Mouse (Mus musculus): ENCODE results near the gene Dnah7c.
"Not testable (repeated sequence)": the region's sequence is repeated elsewhere in the genome, so short reads cannot be mapped to it uniquely, and the experiment has no call there.

Gene Dnah7c

DNA sequence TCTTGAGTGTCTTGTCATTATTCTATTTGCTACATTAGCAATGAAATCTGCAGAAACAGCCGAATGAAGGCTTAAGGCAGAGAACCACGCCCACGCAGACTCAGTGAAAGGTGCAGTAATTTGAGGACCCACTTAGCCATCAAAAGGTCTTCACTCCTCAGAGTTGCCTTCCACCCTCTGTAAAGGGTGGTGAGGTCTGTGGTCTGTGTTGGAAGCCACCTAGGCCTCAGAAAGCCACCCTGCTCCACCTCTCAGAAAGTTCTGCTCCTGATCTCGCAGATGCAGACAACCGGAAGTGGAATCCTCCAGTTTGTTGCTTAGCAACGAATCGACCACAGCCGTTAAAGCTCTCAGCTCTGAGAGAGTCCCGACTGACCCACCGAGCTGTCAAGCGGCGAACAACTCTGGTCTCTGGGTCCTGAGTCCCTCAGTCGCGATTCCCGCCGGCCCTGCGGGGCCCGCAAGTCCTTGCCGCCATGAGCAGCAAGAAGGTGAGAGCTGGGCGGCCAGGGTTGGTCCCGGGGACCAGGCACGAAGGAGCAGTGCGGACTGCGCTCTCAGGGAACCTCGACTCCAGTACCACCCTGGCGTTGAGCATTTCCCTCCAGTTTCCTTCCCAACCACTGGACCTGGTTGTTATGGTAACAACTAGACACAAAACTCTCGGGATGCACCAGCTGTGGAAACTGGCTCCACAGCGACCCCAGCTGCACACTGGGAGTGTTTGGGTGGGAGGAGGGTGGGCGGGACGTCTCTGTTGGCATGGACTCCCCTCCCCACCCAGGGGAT is at the start of gene Dnah7c:
TSS of gene Dnah7c (plus strand) at position 456 of the 789 bp plus-strand sequence.
- DNase-seq: no peak

DNA sequence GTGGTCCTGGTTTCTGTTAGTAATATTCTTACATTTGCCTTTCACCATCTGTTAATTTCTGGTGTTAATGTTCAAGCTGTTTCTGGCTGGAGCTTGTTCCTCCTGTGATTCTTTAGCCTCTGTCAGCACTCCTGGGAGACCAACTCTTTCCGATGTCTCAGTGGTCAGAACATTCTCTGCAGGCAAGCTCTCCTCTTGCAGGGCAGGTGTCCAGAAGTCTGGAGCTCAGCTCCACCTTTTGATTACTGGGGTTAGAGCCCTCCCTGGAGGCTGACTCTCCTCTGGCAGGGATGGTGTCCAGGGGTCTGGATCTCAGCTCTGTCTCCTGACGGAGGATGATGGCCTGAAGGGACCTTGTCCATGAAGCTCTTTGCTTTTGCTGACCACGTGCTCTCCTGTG is 44.8 kb upstream of the Dnah7c start:
- DNase-seq: not testable (repeated sequence)

DNA sequence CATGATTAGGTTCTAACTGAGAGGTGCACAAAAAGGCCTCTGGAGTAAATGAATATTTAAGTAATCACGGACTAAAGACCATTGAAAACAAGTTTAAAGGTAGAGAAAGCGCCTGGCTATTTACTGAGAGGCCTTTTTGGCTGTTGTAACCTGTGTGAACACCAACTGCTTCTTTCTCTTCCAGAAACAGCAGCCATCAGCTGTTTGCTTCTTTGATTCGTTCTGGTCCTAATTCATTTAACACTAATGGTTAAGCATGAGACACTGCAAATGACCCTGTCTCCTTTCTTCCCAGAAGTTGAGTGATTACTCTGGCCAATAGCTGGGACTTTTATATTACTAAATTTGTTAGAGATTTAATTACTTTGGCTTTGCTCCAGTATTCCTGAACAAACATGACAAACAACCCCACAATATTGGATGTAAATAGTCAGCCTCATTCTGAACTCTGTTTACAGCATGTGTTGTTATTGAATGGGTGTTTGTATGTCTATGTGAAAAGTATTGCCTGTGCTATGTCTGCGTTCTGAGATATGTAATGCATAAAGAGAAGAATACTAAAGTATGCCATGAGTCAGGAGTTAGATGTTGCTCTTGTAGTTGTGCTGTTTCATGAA is 30.6 kb upstream of the Dnah7c start:
- DNase-seq: not testable (repeated sequence)

DNA sequence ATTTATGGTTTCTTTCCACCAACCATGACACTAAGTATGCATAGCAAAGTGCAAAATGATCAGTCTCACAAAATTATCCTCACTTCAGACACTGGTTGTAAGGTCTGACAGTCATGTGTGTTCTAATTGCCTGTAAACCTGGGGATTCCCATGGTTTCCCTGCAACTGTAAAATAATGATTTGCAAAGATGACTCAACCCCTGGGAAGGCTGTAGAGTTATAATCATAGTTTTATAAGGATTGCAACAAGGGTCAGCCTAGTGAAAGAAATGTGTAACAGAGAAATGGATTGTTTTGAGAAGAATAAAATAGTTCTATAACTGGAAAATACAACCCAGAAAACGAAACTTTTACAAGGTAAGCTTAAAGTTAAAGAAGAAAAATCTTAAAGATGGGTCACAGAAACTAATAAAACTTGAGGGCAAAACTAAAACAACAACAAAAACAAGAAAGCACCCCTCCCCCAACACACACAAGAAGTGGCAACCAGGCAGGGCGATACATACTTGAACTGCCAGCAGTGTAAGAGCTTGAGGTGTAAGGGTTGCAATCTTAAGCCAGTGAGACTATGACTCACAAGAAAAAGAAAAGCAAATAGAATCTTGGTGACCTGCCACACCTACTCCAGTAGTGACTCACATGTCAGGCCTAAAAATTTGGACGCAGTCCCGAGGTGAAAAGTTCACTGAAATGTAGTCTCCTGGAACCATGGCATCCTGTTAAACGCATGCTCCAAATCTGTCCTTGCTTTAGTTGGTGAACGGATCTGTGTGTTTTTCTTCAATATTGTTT is 16.9 kb upstream of the Dnah7c start:
- DNase-seq: no peak

DNA sequence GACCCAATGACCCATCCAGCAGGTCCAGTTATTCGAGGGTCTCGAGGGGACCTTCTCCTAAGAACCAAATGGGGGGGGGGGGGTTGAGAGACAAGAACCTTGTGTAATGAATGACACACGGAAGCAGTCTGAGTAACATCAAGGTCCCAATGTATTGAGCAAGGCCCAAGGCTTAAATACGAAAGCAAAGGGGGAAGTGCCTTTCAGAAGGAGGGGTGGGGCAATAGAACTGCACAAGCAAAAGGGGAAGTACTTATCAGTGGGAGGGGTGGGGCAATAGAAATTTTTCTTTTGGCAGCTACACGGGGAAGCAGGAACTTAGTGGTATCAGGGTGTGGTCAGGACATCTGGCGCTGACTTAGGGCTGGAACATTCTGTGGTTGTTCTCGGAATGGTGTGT is 10.6 kb upstream of the Dnah7c start:
- not testable (repeated sequence) for DNase-seq

DNA sequence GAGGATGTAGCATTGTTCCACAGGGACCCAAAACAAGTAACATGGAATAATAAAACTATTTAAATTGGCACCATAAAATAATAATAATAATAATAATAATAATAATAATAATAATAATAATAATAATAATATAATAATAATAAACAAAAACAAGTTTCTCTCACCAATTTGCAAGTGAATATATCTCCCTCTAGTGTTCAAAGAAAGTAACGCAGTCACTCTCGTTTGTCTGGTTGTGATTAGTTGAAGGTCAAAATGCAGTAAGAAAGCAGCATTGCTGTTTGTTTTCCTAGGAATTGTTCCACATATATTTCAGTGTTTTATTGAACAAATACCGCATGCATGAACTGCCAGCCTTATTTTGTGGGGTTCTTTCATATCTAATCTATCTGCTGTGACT is 8.4 kb upstream of the Dnah7c start:
- DNase-seq: not testable (repeated sequence)

DNA sequence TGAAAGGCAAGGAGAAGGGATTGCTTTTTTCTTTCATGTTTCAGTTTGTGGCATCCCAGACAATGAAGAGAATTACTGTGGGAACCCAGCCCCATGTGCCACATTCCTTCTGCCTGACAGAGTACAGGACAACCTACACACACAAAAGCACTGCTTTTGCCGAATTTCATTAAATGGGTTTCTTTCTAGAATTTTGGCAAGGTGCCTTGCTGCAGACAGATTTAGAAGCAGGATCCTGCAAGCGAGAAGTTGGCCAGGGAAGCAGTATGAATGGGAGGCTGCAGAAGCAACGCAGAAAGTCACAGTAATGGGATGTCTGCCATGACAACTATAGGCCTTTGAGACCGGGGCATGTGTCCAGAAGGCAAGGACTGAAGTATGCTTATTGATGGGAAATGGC is 6.4 kb upstream of the Dnah7c start:
- not testable (repeated sequence) for DNase-seq

DNA sequence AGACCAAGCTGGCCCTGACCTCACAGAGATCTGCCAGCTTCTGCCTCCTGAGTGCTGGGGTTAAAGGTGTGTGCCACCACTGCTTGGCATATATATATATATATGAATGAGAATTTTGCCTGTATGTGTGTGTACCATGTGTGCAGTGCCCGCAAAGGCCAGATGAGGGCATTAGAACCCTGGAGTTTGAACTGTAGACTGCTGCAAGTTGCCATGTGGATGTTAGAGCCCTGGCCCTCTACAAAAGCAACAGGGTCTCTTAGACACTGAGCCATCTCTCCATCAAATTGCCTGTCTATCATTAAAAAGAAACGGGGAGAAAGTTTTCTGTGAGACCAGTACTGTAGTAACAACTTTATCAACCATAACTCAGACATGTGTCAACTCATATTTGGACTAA is 3.0 kb downstream of the Dnah7c start:
- no peak for DNase-seq

DNA sequence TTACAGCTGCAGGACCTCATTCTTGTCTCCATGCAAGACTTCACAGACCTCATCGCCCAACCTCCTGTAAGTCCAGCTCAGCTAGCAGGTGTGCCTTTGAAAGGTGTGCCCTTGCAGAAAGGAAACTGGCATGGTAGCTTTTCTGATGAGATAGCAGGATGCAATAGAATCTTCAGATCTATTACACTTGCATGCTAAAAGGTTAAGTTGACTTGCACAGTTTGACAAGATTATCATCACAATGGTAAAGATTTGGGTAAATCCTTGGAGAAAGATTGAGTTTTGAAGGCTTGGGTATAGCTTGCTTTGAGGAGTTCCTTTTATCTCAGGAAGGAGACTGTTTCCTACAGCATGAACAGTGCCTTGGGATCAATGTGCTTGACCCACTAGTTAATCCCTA is 89.3 kb downstream of the Dnah7c start:
- DNase-seq: not testable (repeated sequence)

DNA sequence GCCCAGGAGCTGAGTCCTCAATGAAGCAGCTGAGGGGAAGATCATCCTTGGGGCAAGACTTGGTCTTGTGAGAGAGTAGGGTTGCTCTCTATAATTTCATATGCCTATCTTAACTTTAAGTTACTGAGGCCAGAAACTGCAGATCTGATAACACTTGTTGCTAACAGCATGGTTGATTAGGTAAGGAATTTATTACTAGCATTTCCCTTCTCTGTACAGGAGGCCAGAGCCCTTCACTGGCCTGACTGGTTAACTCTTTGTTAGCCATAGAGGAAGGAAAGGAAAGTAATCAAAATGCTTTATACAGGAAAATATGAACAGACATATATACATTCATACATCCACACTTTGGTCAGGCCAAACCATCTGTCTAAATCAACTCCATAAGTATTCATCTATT is 95.6 kb downstream of the Dnah7c start:
- DNase-seq: no peak

DNA sequence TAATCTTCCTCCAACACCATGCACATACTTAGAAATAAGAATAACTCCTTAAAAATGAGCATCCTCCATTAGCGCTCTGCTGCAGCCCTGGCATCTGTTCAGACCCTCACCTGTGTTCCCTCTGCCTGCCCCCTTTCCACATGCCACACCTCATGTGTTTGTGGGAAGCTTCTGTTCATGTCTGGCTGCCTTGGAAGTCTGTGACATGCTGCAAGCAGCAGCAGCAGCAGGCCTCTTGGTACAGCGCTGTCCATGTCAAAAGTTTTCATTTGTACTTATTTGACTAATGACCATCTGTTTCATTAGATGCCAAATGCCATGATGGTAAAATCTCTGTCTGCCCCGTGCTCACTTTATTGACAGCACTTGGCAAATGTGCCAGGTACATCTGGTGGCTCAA is 101.1 kb downstream of the Dnah7c start:
- DNase-seq: not testable (repeated sequence)

DNA sequence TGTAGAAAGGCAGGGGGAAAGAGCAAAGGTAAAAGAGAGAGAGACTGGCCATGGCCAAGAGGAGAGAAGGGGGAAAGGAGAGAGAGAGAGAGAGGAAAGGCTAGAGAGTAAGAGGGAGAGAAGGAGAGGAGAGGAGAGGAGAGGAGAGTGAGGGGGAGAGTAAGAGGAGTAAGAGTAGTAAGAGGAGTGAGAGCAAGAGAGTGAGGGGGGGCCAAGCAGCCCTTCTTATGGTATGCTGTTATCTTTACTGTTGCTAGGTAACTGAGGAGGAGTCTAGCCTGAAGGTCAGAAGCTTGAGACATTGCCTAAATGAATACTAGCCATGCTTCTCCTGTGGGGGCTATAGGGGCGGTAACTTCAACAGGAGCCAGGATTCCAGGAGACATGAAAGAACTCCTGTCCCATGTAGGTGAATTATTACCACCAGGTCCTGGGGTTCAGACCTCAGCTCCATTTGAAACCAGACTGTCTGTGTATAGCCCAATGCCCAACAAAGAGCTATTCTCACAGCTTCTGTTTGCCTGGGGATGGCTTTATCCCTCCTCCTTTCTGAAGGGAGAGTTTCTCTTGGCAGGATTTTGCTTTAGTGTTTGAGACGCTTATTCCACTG is 119.5 kb downstream of the Dnah7c start:
- DNase-seq: no peak

DNA sequence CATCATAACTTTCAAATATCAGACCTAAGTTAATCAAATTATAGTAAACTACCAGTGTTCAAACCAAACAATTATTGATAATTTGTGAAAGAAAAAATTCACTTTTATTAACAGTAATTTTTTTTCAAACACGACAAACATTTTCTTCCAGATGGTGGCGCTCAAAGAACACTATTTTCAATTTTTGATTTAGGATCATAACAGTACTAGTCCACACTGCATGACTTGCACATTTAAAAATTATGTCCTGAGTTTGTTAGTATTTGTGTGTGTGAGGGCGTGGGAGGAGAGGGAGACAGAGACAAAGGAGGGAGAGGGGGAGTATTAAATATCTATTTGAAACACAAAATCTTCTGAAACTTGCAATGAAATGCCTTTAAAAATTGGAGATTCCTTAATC is 155.0 kb downstream of the Dnah7c start:
- DNase-seq: no peak

DNA sequence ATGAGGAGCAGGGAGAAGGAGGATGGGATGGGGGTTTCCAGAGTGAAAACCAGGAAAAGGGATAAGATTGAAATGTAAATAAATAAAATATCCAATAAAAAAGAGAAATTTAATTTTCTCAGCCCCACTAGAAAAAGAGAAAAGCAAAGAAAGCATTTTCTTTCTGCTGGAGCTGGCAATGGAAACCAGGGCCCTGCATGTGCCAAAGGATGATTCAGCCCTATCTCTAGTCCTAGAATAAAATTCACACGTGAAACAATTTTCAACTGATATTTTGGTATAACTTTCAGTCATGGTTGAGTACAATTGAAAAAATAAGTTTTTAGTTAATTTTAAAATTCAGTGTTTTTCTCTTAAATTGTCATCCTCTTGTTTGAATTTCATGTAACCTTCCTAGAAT is 168.4 kb downstream of the Dnah7c start:
- DNase-seq: not testable (repeated sequence)

DNA sequence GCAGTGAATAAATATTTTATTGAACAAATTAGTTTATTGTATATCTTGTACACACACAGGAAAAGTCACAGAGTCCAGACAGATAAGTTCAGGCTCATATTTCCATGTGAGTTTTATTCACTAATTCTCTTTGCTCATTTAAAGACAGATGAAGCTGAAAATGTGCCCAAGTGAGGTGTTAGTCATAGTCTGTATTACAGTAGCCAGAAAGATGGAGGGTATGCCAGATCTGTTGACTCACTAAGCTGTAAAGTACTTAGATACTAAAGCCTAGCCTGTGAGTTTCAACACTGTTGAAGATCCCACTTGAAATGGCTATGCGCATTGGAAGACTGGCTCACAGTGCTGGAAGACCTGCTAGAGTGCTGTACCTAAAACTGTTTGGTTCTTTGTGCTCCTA is 171.0 kb downstream of the Dnah7c start:
- DNase-seq: not testable (repeated sequence)

DNA sequence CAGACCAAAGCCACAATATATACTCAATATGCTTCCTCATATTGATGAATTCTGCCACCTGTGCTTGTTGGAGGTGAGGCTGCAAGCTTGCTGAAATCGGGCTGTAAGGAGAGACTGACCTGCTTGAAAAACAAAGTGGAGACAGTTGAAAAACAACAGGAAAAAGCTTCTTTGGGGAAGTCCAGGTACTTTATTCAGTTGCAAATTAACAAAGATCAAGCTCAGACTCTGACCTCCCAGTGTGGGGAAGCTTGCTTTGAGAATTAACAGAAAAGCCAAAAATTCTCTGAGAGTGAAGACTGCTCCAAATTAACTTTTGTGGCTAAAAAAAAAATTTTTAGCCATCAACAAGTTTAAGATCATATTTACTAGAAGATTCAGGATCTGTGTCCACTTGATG is 194.9 kb downstream of the Dnah7c start:
- DNase-seq: no peak

DNA sequence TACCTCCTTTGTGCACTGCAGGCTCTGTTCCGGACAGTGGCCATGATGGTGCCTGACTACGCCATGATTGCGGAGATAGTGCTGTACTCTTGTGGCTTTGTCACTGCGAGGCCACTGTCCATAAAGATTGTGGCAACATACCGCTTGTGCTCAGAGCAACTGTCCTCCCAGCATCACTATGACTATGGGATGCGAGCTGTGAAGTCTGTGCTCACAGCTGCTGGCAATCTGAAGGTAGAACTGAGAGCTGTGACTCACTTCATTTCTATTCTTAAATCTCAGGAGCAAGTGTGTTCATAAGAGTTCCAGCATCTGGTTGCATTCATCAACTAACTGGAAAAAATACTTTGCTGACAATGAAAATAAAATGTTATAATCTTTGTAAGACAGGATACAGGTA is 200.5 kb downstream of the Dnah7c start:
- not testable (repeated sequence) for DNase-seq

DNA sequence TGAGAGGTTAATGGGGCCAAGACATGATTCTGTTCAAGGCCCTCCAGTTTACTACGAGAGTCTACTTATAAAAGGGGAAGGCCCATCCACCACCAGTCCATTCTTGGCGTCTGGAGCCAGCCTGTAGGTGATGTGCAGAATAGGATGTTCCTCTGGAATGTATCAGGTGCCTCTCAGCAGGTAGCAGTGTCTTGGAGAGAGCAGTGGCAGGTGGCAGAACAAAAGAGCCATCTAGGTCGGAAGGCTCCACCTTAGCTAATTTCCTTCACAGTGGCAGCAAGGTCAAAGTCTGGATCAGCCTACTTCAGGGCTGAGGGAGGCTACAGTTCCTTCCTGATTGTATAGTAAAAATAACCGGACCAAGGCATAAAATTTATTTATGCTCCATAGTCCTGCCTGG is 224.4 kb downstream of the Dnah7c start:
- DNase-seq: not testable (repeated sequence)

DNA sequence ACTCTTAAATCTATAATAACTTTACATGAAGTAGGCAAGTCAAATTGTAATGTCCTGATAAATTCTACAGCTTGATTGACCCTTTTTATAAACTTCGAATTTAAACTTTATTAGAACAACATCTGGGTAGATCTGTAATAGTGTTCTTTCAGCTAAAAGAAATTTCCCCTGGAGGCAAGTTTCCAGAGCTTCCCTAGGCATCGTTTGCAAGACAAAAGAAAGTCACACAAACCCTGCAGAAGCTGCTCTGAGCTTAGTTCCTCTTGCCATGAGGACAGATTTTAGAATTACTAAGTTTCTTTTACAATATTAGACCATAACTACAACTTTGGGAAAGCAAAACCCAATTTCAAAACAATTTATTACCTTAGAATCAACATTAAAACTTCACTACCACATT is 227.3 kb downstream of the Dnah7c start:
- DNase-seq: not testable (repeated sequence)

DNA sequence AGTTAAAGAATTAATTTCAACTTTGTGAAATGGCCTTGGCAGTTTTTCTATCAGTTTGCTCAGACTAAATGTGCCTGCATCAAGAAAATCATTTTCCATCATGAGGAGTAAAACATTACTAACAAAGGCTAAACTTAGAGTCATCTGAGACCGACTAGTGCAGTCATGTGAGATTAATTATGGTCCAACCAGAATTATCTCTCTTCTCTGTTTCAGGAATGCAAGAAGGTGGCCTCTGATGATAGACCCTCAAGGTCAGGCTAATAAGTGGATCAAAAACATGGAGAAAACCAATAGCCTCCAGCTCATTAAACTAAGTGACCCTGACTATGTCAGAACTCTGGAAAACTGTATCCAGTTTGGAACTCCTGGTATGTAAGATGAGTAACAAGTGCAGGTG is 299.4 kb downstream of the Dnah7c start:
- DNase-seq: not testable (repeated sequence)

DNA sequence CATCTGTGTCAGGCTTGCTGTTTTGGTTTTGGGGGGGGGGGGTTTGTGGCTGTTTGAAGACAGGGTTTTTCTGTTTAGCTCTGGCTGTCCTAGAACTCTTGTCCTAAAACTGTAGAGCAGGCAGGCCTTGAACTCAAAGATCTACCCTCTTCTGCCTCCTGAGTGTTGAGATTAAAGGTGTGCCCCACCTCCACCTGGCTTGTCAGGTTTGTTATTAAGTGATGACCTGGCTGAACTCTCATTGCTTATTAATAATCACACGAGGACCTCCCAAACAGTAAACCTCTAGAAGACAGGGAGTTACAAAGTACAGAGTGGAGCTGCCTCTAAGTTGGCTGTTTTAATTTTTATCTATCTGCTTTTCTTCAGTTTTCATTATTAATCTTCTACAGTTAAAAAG is 299.9 kb downstream of the Dnah7c start:
- no peak for DNase-seq

DNA sequence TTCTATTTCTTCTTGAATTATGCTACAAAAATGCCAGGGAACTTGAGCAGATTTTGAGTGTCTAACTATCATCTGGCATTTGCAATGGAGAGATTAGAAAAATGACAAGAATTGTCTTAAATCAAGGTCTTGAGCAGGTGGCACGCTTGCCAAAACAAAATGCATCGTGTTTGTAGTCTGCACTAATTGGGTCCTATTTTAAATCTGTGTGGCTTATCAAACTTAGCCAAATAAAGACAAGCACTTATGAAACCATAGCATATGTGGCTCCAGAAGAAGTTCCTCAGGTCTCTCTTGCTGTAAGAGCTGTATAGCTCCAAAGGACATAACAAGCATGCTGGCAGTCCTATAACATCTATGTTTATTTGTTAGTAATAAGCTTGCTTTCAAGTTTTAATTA is 300.3 kb downstream of the Dnah7c start:
- not testable (repeated sequence) for DNase-seq

DNA sequence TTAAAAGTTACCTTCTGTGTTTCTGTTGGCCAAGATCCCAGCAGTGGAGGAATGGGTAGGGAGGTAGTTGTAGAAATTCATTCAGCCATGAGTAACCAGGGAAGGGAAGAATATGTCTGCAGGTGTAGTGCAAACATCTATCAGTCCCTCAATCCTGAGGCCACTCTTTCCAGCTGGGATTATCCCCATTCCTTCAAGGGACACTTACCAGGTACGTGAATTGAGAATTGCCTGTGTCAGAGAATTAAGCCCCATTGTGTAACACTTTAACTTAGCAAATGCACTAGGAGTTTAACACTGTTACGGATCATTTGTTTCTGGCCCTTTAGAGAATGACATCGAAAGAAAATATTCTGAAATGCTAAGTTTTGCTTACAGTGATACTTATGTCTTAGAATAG is 304.3 kb downstream of the Dnah7c start:
- DNase-seq: not testable (repeated sequence)

Measured in B cell, adult 2 months (primary cell).